Mouse (Mus musculus): ENCODE data around the gene Nr2c1.

Gene Nr2c1

DNA sequence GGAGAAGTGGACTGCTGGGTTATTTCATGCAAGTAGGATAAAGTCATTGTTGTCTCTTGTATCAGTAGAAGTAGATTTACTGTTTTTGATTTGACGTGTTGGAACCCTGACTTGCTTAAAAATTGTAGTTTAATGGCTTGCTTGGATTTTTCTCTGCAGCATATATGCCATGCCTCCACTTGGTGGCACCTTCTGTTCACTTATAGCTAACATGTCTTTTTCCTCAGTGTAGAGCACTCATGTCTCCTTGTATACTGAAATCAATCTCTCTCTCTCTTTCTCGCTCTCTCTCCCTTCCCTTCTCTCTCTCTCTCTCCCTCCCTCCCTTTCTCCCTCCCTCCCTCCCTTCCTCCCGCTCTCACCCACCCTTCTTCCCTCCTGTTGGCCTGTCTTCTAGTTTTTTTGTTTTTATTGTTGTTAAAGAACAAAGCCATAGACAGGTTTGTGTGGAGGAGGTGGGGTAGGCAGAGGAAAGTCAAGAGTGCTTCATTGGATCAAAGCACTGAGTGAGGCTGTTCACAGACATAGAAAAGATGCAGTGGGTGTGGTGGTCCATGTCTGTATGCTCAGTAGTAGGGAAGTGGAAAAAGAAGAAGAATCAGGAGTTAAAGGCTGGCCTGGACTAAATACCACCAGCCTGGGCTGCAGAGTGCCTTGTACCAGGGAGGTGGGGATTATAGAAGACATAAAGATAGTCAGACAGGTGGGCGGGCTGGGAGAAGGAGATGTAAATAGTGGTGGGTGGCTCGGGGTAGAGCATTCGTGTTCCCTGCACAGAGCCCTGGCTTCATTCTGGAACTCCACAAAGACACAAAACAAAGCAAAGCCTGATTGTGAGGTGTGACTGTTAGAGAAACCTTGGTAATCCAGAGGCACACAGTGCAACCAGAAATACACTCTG is 63.1 kb downstream of the Nr2c1 start:
- no peak for DNase-seq (ENCODE audit: low read depth, low spot score)

DNA sequence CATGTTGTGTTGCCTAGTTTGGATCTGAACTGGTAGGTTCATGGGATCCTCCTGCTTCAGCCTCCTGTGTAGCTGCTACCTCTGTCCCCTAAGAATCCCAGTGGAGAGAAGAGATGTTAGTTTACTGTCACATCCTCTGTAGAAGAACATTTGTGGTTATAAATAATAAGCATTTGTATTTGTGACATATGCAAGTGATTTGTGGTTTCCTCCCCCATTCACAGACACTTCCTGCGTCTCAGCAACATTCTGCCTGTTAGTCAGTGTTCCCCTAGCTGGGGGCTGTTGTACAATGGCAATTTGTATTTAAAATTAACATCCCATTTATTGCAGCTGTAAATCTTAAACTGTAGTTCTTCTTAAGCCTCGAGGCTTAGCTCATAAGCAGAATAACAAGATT is 63.9 kb downstream of the Nr2c1 start:
- DNase-seq (ENCODE audit: low read depth, low spot score) = no peak

DNA sequence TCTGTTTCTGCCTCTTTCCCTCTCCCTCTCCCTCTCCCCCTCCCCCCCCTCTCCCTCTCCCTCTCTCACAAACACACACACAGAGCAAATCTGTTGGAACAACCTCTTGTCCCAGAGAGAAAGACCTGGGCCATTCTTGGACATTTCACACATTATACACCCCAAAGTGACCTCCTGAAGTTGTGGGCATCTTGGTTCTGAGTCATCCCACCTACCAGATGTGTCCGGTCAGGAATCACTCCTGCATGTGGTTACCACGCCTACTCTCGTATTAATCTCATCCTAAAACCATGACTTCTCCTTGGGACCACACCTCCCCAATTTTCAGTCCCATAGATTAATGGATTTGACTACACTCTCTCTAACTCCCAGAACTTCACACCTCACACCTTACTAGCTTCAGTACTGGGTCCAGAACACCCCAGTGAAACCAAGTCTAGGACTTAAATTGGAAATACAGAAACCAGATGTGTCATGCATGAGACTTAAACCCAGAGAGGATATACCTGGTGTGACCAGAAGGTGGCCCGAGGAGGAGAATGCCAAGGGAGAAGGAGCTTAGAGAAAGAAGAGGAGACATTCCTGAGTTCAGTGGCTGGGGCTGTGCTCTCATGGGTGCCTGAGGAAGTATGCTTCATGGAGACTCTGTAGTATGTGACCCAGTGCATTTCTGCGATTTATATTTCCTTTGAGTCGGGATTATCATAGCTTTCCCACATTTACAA is 77.4 kb downstream of the Nr2c1 start:
- DNase-seq (ENCODE audit: low read depth, low spot score) = no peak

DNA sequence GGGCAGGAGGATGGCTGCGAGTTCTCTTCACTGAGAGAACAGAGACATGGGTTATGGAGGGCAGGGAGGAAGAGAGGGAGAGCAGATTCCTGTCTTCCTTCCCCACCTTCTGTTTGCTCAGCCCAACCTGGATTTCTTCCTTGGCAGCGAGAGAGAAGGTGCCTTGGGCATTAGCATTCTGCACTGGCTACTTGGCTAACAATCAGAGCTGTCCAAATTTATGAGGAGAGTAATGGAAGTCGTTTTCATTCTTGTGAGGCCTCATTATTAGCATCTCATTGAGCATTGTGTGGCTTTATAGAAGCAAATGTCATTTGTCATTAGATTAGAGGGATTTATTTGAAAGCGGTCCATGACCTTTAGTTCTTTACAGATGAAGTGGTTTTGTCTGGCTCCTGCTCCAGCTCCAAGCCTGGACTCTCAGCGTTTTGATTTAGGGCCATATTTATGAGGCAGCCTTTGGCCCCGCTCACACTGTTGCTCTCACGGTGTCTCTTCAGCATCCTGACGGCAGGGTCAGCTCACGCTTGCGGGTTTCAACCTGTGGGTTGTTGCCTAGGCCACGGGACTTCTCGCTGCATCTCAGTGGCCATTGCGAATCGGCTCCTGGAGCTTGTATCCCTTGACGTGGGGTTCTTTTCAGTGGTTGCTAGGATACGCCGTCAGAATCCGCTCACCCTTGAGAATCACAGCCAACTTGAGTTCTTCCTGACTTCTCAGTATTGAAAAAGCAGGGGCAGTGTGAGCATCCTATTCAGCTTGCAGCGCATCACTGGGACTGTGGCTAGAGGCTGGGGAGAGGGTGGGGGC is 82.6 kb downstream of the Nr2c1 start:
- no peak for DNase-seq (ENCODE audit: low read depth, low spot score)

DNA sequence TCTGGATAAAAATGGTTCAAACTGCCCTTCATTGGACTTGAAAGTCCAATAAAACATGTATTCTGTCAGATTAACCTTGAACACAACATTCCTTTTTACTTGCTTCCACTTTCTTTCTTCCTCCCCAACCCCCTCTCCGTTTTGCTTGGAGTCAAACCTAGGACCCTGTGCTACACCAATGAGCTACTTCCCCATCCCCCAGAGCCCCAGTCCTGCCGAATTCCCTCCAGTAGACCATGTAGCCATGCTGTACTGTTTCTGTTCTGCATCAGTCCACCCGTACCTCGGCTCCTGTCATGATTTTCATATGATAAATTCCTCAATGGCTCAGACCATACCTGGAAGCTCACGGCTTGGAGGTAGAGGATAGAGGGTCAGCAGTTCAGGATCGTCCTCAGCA is 83.2 kb downstream of the Nr2c1 start:
- no peak for DNase-seq (ENCODE audit: low read depth, low spot score)

DNA sequence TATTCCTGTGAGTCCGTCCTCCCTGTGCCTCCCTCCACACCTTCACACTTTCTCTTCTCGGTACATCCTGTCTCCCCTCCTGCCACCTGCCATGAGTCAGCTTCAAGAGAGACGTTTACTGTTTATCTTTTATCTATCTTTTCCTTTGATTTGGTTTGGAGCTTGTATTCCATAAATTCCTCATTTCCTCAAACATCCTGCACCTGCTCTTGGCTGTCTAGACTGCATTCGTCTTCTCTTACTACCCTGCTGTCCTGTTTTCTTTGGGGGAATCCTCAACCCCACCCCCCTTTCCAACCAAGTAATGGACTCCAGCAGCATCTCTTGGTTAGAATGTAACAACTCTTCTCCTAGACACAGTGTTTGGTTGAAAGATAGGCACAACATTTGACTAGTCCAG is 87.4 kb downstream of the Nr2c1 start:
- no peak for DNase-seq (ENCODE audit: low read depth, low spot score)

DNA sequence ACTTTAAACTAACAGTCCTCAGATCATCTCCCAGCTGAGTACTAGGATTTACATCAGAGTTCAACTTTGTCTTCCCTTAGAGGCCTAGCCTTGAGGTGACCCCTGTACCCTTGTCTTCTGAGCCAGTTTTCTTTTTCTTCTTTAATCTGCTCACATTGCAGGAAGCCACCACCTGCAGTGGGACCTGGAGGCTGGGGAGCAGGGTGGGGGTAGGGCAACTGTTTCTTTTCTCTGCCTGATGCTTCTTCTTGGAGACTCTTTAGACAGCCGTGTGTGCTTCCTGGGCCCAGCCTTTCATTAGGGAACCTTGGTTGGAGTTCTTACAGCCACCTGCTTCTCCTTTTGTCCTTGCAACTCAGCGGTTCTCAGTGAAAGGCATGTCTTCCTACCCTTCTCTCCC is 93.5 kb downstream of the Nr2c1 start:
- DNase-seq (ENCODE audit: low read depth, low spot score) = no peak

All from WW6 (cell line).